Mouse (Mus musculus) gastrocnemius, postnatal 36 days (tissue): ENCODE results near the gene Mmp24. TPM values are rescaled to one million over a fixed set of nuclear protein-coding genes. Genes with fewer than 3 reads are reported as not detected.

Source experiments
- DNase-seq, 2 experiments: peaks; one replicate each; pipeline ENCODE4 v3.0.0; 2022
- intact Hi-C: fragments of 180-260 bp; cut with DNase I; formaldehyde crosslinking; loops from one replicate; pipeline ENCODE4 v1.15.1; 2025
- total RNA-seq, 2 experiments: library from RNA; stranded (reverse); gene quantifications; 2 replicates each; pipeline ENCODE4 v1.2.3; 2021

The Mmp24 gene
- total RNA-seq, 2 experiments from 2014 or later = not detected

DNA sequence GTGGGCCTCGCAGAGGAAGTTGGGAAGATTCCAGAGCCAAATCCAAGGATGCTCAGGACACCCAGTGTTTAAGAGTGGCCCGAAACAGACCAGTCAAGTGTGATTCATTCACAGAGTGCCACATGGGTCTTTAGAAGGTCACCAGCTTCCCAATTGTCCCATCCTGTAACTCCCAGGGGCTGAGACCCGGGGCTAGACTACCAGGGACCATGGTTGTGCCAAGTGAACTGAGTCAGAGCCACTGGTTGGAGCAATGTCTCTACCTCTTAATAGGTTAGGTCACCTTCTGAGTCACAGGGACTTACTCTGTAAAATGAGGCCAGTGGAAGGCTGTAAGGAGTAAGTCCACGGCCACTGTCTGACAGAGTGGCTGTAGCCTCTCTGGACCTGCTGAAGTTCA lies 63.8 kb downstream of the Mmp24 start:
- DNase-seq = no peak
- intact Hi-C loops = no loop called here

DNA sequence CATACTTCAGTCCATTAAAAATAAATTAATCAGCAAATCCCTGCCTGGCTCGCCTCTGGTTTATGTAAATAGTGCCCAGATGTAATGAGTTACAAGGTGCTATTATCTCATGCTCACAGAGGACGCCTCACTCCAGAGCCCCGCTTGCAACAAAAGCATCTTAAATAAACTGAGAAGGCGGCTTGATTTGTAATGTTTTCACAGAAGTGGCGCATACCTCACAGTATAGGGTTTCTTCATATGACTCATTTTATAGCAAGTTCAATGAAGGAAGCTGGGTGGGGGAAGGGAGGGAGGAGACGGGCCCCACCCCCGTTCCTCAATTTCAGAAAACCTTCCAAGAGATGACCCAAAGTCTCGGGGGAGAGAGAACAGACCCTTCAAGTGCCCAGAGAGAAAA lies 71.8 kb downstream of the Mmp24 start:
- DNase-seq = no peak
- intact Hi-C loops = loop anchor here (10.0 kb wide), 1 partner anchor 278 kb away; the partner anchor contains the start of gene Gm28036

DNA sequence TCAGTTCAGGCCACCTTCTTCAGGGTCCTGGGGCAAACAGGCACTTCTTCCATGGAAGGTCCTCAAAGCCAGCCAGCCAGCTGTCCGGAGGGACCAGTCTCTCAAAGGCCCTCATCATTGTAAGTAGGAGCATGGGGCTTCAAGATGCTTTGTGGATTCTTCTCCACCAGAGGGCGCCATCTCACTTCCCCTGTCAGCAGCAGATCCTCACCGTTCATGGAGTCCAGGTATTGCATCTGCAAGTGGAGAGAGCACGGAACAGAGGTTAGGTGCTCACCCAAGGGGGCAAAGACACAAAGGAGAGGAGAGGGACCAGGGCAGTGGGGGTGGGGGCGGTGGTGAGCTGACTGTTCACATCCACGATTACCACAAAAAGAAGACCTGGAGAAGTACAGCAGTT lies 73.1 kb downstream of the Mmp24 start:
- peak; percentile 51 to 67 for DNase-seq
- intact Hi-C loops = loop anchor here (1.0 to 10.0 kb wide), 2 partner anchors 98 to 277 kb away; partner anchors contain the start of gene Gm28036

GRCm38 (mm10) chr2:155849464-155849863 lies 74.3 kb downstream of the Mmp24 start:
- intact Hi-C loops = loop anchor here (10.0 kb wide), 1 partner anchor 275 kb away; the partner anchor contains the start of gene Gm28036
- no peak for DNase-seq

DNA sequence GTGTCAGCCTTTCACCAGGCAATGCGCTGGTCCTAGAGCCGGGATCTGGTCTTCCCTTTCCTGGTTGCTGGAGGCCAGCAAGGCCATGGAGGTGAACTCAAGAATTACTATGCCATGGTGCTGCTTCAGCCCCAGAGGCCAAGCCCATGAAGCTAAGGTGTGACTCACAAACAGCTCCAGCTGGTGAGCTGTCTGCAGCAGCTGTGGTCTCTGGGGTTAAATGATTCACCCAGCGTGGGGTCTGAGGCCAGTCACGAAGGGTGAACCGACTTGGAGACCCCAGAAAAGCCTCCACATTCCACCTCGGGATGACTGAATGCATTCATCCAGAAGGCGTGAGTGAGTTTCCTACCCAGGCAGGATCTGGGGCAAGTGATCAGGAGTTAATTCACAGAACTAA lies 75.0 kb downstream of the Mmp24 start:
- intact Hi-C loops = no loop called here

DNA sequence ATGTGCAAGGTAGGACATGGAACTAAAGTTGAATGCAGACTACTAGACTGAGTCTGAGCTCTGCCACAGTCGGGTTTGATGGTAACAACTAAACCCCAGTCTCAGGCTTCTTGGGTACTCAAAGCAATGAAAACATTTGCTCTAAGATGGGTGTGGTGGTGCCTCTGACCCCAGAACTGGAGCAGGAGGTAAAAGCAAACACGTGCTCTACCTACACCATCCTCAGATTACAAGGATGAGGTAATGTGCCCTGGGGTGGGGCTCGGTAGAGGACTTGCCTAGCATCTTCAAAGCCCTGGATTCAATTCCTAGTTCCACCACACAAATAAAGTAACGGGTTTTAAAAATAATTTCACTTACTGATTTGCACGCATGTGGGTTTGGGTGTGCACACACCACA lies 77.4 kb downstream of the Mmp24 start:
- no peak for DNase-seq
- intact Hi-C loops = no loop called here

More for the DNA sequence above, 75.0 kb downstream of the Mmp24 start:
- no peak for DNase-seq

GRCm38 (mm10) chr2:155860102-155860501 lies 85.0 kb downstream of the Mmp24 start:
- intact Hi-C loops = no loop called here

DNA sequence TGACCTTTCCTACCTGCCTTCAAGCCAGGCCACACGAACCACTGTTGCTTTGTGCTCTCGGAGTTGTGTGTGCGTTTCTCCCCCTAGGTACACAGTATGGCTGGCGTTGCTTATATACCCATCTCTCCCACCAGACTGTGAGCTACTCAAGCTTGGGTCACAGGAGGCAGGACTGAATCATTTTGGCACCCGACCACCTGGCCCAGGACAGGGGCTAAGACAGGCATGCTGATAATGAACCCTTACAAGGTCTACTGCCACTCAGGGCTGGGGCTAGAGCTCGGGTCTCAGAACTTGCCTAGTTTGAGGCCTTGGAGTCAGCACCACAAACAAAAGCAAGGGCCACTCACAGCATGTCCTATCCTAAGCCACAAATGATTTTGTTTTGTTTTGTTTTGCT lies 86.4 kb downstream of the Mmp24 start:
- intact Hi-C loops = no loop called here
- DNase-seq = no peak

More at GRCm38 (mm10) chr2:155860102-155860501, 85.0 kb downstream of the Mmp24 start:
- no peak for DNase-seq

- intact Hi-C loops = no loop called here
Observed at GRCm38 (mm10) chr2:155862573-155863300, 87.6 kb downstream of the Mmp24 start.

GRCm38 (mm10) chr2:155863301-155863867 lies 88.2 kb downstream of the Mmp24 start:
- intact Hi-C loops = no loop called here
- DNase-seq = no peak

More at GRCm38 (mm10) chr2:155862573-155863300, 87.6 kb downstream of the Mmp24 start:
- DNase-seq = no peak

Other genes starting within 250 kb of the Mmp24 start
- gene Gss, start 182.5 kb upstream of the Mmp24 start, total RNA-seq = 1 to 10 TPM; 3.7 to 6.0 TPM
- 1 to 10 TPM; 1.9 to 6.8 TPM for gene Myh7b, start 164.1 kb upstream of the Mmp24 start, total RNA-seq
- gene Trpc4ap, start 83.0 kb upstream of the Mmp24 start, total RNA-seq = 10 to 100 TPM; 85.8 to 90.9 TPM
- 1 to 10 TPM; 3.7 to 4.2 TPM for gene Edem2, start 45.9 kb upstream of the Mmp24 start, total RNA-seq
- gene Gm17581, start 39.5 kb upstream of the Mmp24 start, total RNA-seq = not detected
- gene Procr, start 24.2 kb upstream of the Mmp24 start, total RNA-seq = 10 to 100 TPM; 10.6 to 10.9 TPM
- gene BC029722, start 44.1 kb downstream of the Mmp24 start, total RNA-seq = 10 to 100 TPM; 22.3 to 23.2 TPM
- gene Eif6, start 51.6 kb downstream of the Mmp24 start, total RNA-seq = 10 to 100 TPM; 36.1 to 45.9 TPM
- not detected for gene Fam83c, start 59.5 kb downstream of the Mmp24 start, total RNA-seq
- gene Uqcc1, start 155.0 kb downstream of the Mmp24 start, total RNA-seq = 100 to 1,000 TPM; 151 to 164 TPM
- not detected for gene Gm15557, start 165.4 kb downstream of the Mmp24 start, total RNA-seq
- gene Gdf5, start 170.0 kb downstream of the Mmp24 start, total RNA-seq = under 1 TPM in 1 of 2 experiments, not detected in 1; 0.10 TPM
- gene Cep250, start 181.1 kb downstream of the Mmp24 start, total RNA-seq = 1 to 10 TPM; 3.1 to 3.2 TPM
- gene 6430550D23Rik, start 232.6 kb downstream of the Mmp24 start, total RNA-seq = under 1 TPM; 0.20 to 0.39 TPM
- 10 to 100 TPM; 44.1 to 46.2 TPM for gene Ergic3, start 232.7 kb downstream of the Mmp24 start, total RNA-seq